Mouse (Mus musculus) embryonic fibroblast, embryonic 13.5 days (primary cell): Measurements from ENCODE around the gene Galns.

Experiments used
- CTCF ChIP-seq: IDR thresholded peaks from 2 replicates; pipeline ENCODE4 v1.5.1; 2011; ENCODE audit warnings: mild to moderate bottlenecking, control low read depth, low read length, moderate library complexity, borderline replicate concordance; ENCODE audit not compliant: insufficient read depth
- POLR2A ChIP-seq: IDR thresholded peaks from 2 replicates; pipeline ENCODE4 v1.6.1; 2011; ENCODE audit warnings: low read depth, mild to moderate bottlenecking, control low read depth, low read length, moderate library complexity

DNA sequence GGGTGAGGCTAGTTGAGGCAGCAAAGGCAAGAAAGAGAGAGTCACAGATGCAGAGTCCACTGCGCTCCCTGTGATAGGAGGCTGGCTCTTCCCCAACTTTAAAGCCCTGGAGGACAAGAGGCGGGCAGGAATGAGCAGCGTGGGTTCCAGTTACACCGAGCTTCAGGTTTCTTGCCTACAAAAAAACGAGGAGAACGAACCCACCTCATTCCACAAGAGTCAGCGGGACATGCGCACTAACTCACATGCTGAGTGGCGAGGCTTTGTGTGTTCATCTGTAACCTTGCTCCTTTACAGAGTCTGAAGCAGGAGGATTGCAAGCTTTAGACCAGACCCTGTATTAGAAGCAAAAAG, 47.5 kb upstream of the Galns start:
- TF ChIP-seq CTCF (no peak), POLR2A (no peak)
